ENCODE assay signal across 19 mouse cellular contexts in genomic region chr13:112786142-112786541, GRCm38 (mm10).
"Had no signal": no experiment of that assay in that cellular context is flagged by ENCODE, and none has a peak within 500 bp of the region (broad histone marks: within the 10 kb centered on the region; RNA-seq: fewer than 3 reads in every experiment).

No protein-coding gene starts in this region.

- H3K4me2 ChIP-seq: limb, embryonic 12.5 days; limb, embryonic 15.5 days; liver, embryonic 11.5 days; lung, embryonic 14.5 days; midbrain, embryonic 12.5 days; midbrain, embryonic 15.5 days; neural tube, embryonic 12.5 days; neural tube, embryonic 15.5 days had no signal

- H3K9me3 ChIP-seq: limb, embryonic 12.5 days; limb, embryonic 15.5 days; midbrain, embryonic 12.5 days; midbrain, embryonic 15.5 days; neural tube, embryonic 12.5 days; neural tube, embryonic 15.5 days had no signal

- H3K4me1 ChIP-seq: limb, embryonic 12.5 days; limb, embryonic 15.5 days; midbrain, embryonic 12.5 days; midbrain, embryonic 15.5 days; neural tube, embryonic 12.5 days; neural tube, embryonic 15.5 days had no signal

- H3K27ac ChIP-seq: kidney, postnatal 0 days; limb, embryonic 12.5 days; limb, embryonic 15.5 days; liver, embryonic 14.5 days; macrophage; midbrain, embryonic 12.5 days; midbrain, embryonic 15.5 days; neural tube, embryonic 12.5 days; neural tube, embryonic 15.5 days had no signal

- H3K27me3 ChIP-seq: limb, embryonic 12.5 days; limb, embryonic 15.5 days; midbrain, embryonic 12.5 days; midbrain, embryonic 15.5 days; neural tube, embryonic 12.5 days; neural tube, embryonic 15.5 days had no signal

- DNase-seq: kidney, adult 2 months; kidney, postnatal 25 days; left cerebral cortex, postnatal 4 days; liver, postnatal 0 days; lung, embryonic 14.5 days; right cerebral cortex, postnatal 25 days; thymus, adult 18-20 months; thymus, postnatal 36 days had no signal

- H3K9ac ChIP-seq: limb, embryonic 12.5 days; limb, embryonic 15.5 days; liver, embryonic 14.5 days; liver, postnatal 0 days; lung, embryonic 14.5 days; midbrain, embryonic 12.5 days; midbrain, embryonic 15.5 days; neural tube, embryonic 12.5 days; neural tube, embryonic 15.5 days had no signal

- H3K36me3 ChIP-seq: limb, embryonic 12.5 days; limb, embryonic 15.5 days; midbrain, embryonic 12.5 days; midbrain, embryonic 15.5 days; neural tube, embryonic 12.5 days; neural tube, embryonic 15.5 days had no signal

- H3K4me3 ChIP-seq: limb, embryonic 12.5 days; limb, embryonic 15.5 days; midbrain, embryonic 12.5 days; midbrain, embryonic 15.5 days; neural tube, embryonic 12.5 days; neural tube, embryonic 15.5 days had no signal

- ATAC-seq: liver, postnatal 0 days; lung, postnatal 0 days; midbrain, embryonic 15.5 days had no signal
